Mouse (Mus musculus) olfactory bulb, adult 2 months (tissue): ENCODE results near the gene Hoxc6.

Experiments
- CTCF ChIP-seq: fragments of 200-500 bp; IDR thresholded peaks from 2 replicates; pipeline ENCODE4 v1.5.1; 2012; ENCODE audit warnings: low read depth, mild to moderate bottlenecking, low read length, moderate library complexity; ENCODE audit not compliant: insufficient read depth
- POLR2A ChIP-seq: fragments of 200-500 bp; IDR thresholded peaks from 2 replicates; pipeline ENCODE4 v1.6.1; 2012; ENCODE audit warnings: mild to moderate bottlenecking, low read depth, low read length, moderate library complexity; ENCODE audit not compliant: insufficient read depth

- TF ChIP-seq CTCF (no peak), POLR2A (no peak)
Observed at GRCm38 (mm10) chr15:102988078-102988477, 10.0 kb upstream of the Hoxc6 start.
